Mouse (Mus musculus) G1E (cell line): ENCODE measurements around the gene Tgfbr3. TPM values are rescaled to one million over a fixed set of nuclear protein-coding genes. Genes with fewer than 3 reads are reported as not detected.

Experiments used
- ATAC-seq: 2 replicates; pipeline ENCODE4 v1.8.0; 2016; ENCODE audit warnings: mild to moderate bottlenecking; ENCODE audit not compliant: insufficient number of reproducible peaks, poor library complexity, low FRiP score, severe bottlenecking; ENCODE audit errors: extremely low read depth
- DNase-seq: peaks from one replicate; pipeline ENCODE4 v3.0.0; 2012; ENCODE audit warnings: low spot score
- H3K27me3 ChIP-seq: 2 replicates; pipeline ENCODE4 v1.6.1; 2012; ENCODE audit warnings: mild to moderate bottlenecking, low read length, inconsistent platforms; ENCODE audit not compliant: insufficient read depth
- H3K36me3 ChIP-seq: replicated peaks from 2 replicates; pipeline ENCODE3; 2012; ENCODE audit warnings: mild to moderate bottlenecking, inconsistent platforms
- H3K4me1 ChIP-seq: 2 replicates; pipeline ENCODE4 v1.6.1; 2012; ENCODE audit warnings: low read depth, low read length, inconsistent platforms, mixed read lengths; ENCODE audit not compliant: insufficient read depth
- H3K4me3 ChIP-seq: 2 replicates; pipeline ENCODE4 v1.5.1; 2012; ENCODE audit warnings: low read depth, mild to moderate bottlenecking, inconsistent platforms, low read length, moderate library complexity, mixed read lengths
- H3K9me3 ChIP-seq: replicated peaks from 2 replicates; pipeline ENCODE4 v1.6.1; 2012; ENCODE audit warnings: inconsistent platforms
- CTCF ChIP-seq: IDR thresholded peaks from 2 replicates; pipeline ENCODE4 v1.5.1; 2012; ENCODE audit warnings: low read depth, low read length, inconsistent platforms, mixed read lengths
- GATA1 ChIP-seq: IDR thresholded peaks from 2 replicates; pipeline ENCODE4 v1.6.1; 2012; ENCODE audit warnings: borderline replicate concordance, low read length, inconsistent platforms, mixed read lengths
- GATA2 ChIP-seq: IDR thresholded peaks from 2 replicates; pipeline ENCODE4 v1.6.1; 2012; ENCODE audit warnings: low read depth, low read length, inconsistent platforms, borderline replicate concordance
- POLR2AphosphoS5 ChIP-seq: IDR thresholded peaks from 2 replicates; pipeline ENCODE4 v1.6.1; 2012; ENCODE audit warnings: low read depth, low read length, inconsistent platforms; ENCODE audit not compliant: insufficient replicate concordance
- TAL1 ChIP-seq: conservative IDR thresholded peaks from 2 replicates; pipeline ENCODE4 v1.6.1; 2012; ENCODE audit warnings: low read depth, low read length, inconsistent platforms, mixed read lengths
- polyA plus RNA-seq: library from polyadenylated mRNA; stranded (reverse); fragments of >175 nt; gene quantifications from 2 replicates; pipeline ENCODE4 v1.2.3, GENCODE M21; 2012
- total RNA-seq, 2 experiments: library from RNA; stranded (forward) in 1 of 2; stranded (reverse) in 1 of 2; fragments of 200-1000 nt in 1 of 2; fragments of >200 nt in 1 of 2; fragmentation: Nextera tagmentation in 1 of 2; gene quantifications; 2 replicates each; pipeline ENCODE4 v1.2.3; 2014 to 2017

The Tgfbr3 gene
- total and polyA plus RNA-seq, 3 experiments = 0.05 TPM; not detected in 2

GRCm38 (mm10) chr5:107182721-107183120 is 106.7 kb downstream of the Tgfbr3 start:
- Histone ChIP-seq H3K4me3 (no peak overlapping the region), H3K36me3 (no peaks in the 10 kb centered on the region), H3K9me3 (no peaks in the 10 kb centered on the region), H3K27me3 (no peaks in the 10 kb centered on the region), H3K4me1 (no peaks in the 10 kb centered on the region)
- ATAC-seq (no peak), DNase-seq (no peak)
- TF ChIP-seq TAL1 (no peak), GATA2 (no peak), CTCF (no peak), GATA1 (no peak), POLR2AphosphoS5 (no peak)

DNA sequence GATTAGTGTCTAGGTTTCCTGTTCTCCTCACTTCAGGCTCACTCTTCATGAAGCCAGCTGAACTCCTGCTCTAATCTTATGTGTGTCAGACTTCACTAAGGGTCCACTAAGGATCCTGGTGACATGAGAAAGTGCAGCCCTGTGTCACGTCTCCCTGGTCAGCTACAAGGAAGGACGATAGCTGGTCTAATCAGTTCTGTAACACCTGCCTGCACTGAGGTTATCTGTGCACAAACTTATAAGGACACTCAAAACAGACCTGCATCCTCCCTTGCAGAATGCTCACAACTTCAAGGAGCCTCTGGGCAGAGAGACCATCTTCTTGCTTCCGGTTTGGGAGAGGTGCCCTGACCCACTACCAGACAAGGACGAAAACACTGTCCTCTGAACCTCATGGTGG is 107.6 kb downstream of the Tgfbr3 start:
- DNase-seq = no peak
- no peaks in the 10 kb centered on the region for H3K27me3 ChIP-seq
- ATAC-seq = no peak
- no peaks in the 10 kb centered on the region for H3K36me3 ChIP-seq
- TF ChIP-seq POLR2AphosphoS5 = no peak
- TF ChIP-seq CTCF = no peak
- TF ChIP-seq TAL1 = no peak
- TF ChIP-seq GATA1 = no peak
- no peak for TF ChIP-seq GATA2
- no peak overlapping the region for H3K4me3 ChIP-seq
- no peaks in the 10 kb centered on the region for H3K4me1 ChIP-seq
- no peaks in the 10 kb centered on the region for H3K9me3 ChIP-seq

DNA sequence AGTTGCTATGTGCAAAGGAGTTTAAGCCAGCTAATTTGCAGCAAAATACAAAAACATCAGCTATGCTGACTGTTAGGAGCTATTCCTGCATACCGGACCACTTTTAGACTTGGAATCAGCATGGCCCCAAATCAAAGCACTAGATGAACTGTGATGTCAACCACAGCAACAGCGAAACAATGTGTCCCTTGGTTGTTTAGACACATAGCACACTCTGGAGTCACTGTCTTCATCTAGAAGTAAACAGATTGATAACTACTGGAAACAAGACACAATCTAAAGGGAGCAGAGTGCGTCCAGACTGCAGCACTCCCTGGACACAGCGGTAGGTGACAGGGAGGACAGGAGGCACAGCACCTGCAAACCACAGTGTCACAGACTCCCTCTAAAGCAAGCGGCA is 110.2 kb downstream of the Tgfbr3 start:
- no peak for ATAC-seq
- Histone ChIP-seq H3K36me3 (no peaks in the 10 kb centered on the region), H3K4me3 (no peak overlapping the region), H3K4me1 (no peaks in the 10 kb centered on the region), H3K27me3 (no peaks in the 10 kb centered on the region), H3K9me3 (no peaks in the 10 kb centered on the region)
- no peak for DNase-seq
- TF ChIP-seq POLR2AphosphoS5 (no peak), CTCF (no peak), GATA1 (no peak), TAL1 (no peak)

- no peaks in the 10 kb centered on the region for H3K4me1 ChIP-seq
- no peaks in the 10 kb centered on the region for H3K36me3 ChIP-seq
- TF ChIP-seq GATA2 = no peak
- no peak for TF ChIP-seq POLR2AphosphoS5
- no peak for TF ChIP-seq GATA1
- TF ChIP-seq TAL1 = no peak
- no peak for TF ChIP-seq CTCF
- H3K4me3 ChIP-seq = no peak overlapping the region
- no peaks in the 10 kb centered on the region for H3K27me3 ChIP-seq
- H3K9me3 ChIP-seq = no peaks in the 10 kb centered on the region
- DNase-seq = no peak
- no peak for ATAC-seq
These were observed 111.6 kb downstream of the Tgfbr3 start for GRCm38 (mm10) chr5:107177791-107178190.

DNA sequence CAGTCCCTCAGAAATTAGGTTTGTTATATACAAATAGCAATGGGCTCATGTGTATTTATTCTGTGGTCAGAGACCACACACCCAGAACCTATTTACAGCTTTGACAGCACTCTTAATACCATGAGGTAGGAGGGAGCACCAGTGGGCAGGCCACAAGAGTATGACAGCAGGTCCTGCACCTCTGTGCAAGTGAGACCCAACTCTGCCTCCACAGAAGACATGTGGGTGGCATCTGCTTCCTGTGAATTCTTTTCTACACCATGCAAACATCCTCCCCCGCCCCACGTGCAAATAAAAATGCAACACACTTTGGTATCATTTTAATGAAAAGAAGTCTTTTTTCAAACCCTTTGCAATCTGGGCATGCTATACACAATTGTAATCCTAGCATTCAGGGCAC is 112.2 kb downstream of the Tgfbr3 start:
- no peak for ATAC-seq
- TF ChIP-seq POLR2AphosphoS5 (no peak), GATA2 (no peak), CTCF (no peak), GATA1 (no peak), TAL1 (no peak)
- DNase-seq = no peak

GRCm38 (mm10) chr5:107176796-107177195 is 112.6 kb downstream of the Tgfbr3 start:
- no peak for TF ChIP-seq TAL1
- no peak for TF ChIP-seq POLR2AphosphoS5
- no peak for TF ChIP-seq GATA1
- no peak for TF ChIP-seq GATA2
- TF ChIP-seq CTCF = no peak
- Histone ChIP-seq H3K4me3 (no peak overlapping the region), H3K27me3 (no peaks in the 10 kb centered on the region), H3K4me1 (no peaks in the 10 kb centered on the region), H3K9me3 (no peaks in the 10 kb centered on the region), H3K36me3 (no peaks in the 10 kb centered on the region)
- DNase-seq (no peak), ATAC-seq (no peak)

More for the DNA sequence above, 112.2 kb downstream of the Tgfbr3 start:
- no peak overlapping the region for H3K4me3 ChIP-seq
- no peaks in the 10 kb centered on the region for H3K27me3 ChIP-seq
- no peaks in the 10 kb centered on the region for H3K9me3 ChIP-seq
- H3K36me3 ChIP-seq = no peaks in the 10 kb centered on the region
- no peaks in the 10 kb centered on the region for H3K4me1 ChIP-seq

- no peaks in the 10 kb centered on the region for H3K36me3 ChIP-seq
- no peak for TF ChIP-seq GATA2
- no peak for TF ChIP-seq CTCF
- no peak for TF ChIP-seq POLR2AphosphoS5
- TF ChIP-seq GATA1 = no peak
- TF ChIP-seq TAL1 = no peak
- H3K4me1 ChIP-seq = no peaks in the 10 kb centered on the region
These were observed 113.2 kb downstream of the Tgfbr3 start for GRCm38 (mm10) chr5:107176196-107176595.

More at GRCm38 (mm10) chr5:107176196-107176595, 113.2 kb downstream of the Tgfbr3 start:
- Histone ChIP-seq H3K9me3 (no peaks in the 10 kb centered on the region), H3K27me3 (no peaks in the 10 kb centered on the region), H3K4me3 (no peak overlapping the region)
- ATAC-seq = no peak
- no peak for DNase-seq
